Mouse (Mus musculus): ENCODE results near the gene Cpne1. TPM values are rescaled to one million over a fixed set of nuclear protein-coding genes. Genes with fewer than 3 reads are reported as not detected.

The Cpne1 gene
- total and polyA plus RNA-seq, 3 experiments: 33.0 to 39.8 (median 34.0) TPM

- Histone ChIP-seq H3K4me3 (replicated peaks in 1 of 3; ENCODE audit: low read depth in 2 of 3, low read length in 2 of 3, poor library complexity in 1 of 3) (no peak overlapping the region), H3K4me1 (ENCODE audit: control insufficient read depth in 1 of 2, insufficient read depth in 2 of 2) (peaks cover 0 to 6% of the 10 kb centered on the region in 2 experiments; a peak in 2 of 4 replicates), H3K4me2 (ENCODE audit: insufficient read depth, low read depth, poor library complexity, severe bottlenecking) (no peak overlapping the region), H3K9ac (ENCODE audit: insufficient read depth, low read depth) (no peak overlapping the region), H3K9me3 (replicated peaks; ENCODE audit: low read length) (no peaks in the 10 kb centered on the region), H3K27me3 (replicated peaks) (no peaks in the 10 kb centered on the region), H3K79me2 (replicated peaks; ENCODE audit: control insufficient read depth, extremely low read depth, insufficient read depth, poor library complexity, severe bottlenecking) (no peaks in the 10 kb centered on the region), H3K36me3 (replicated peaks in 1 of 2; ENCODE audit: control insufficient read depth in 1 of 2, insufficient read depth in 1 of 2, low read length in 1 of 2) (peaks cover 15 to 49% of the 10 kb centered on the region in 2 experiments), H3K27ac (ENCODE audit: insufficient read depth, low read depth) (no peak overlapping the region)
- no peak for DNase-seq (ENCODE audit: extremely low read depth)
- dilution Hi-C loops (cut with MboI; ENCODE audit: extremely low pct_ligation_motif_present, extremely low pct_unique_long_range_greater_than_20kb, low sequenced_read_pairs): no loop called here
- TF ChIP-seq MXI1 (IDR thresholded peaks at IDR 0.05; ENCODE audit: low read depth, low read length) (no peak), USF2 (conservative IDR thresholded peaks at IDR 0.05; ENCODE audit: low read depth, low read length) (no peak), CHD1 (IDR thresholded peaks at IDR 0.05; ENCODE audit: low read depth, low read length) (no peak), ELF1 (IDR thresholded peaks at IDR 0.05; ENCODE audit: low read depth, low read length) (no peak), ZNF384 (IDR thresholded peaks at IDR 0.05; ENCODE audit: low read depth, low read length) (no peak), CHD2 (IDR thresholded peaks at IDR 0.05; ENCODE audit: low read length) (no peak), JUN (IDR thresholded peaks at IDR 0.05; ENCODE audit: insufficient read depth, low read depth, low read length) (no peak), ETS1 (conservative IDR thresholded peaks at IDR 0.05; ENCODE audit: low read depth, low read length) (no peak), USF1 (IDR thresholded peaks at IDR 0.05; ENCODE audit: low read depth, low read length) (no peak), SMC3 (IDR thresholded peaks at IDR 0.05; ENCODE audit: low read depth, low read length) (no peak), RAD21 (IDR thresholded peaks at IDR 0.05; ENCODE audit: low read depth, low read length) (no peak), PAX5 (IDR thresholded peaks at IDR 0.05; ENCODE audit: low read length) (no peak), ZC3H11A (IDR thresholded peaks at IDR 0.05; ENCODE audit: low read depth, low read length) (no peak), MAZ (IDR thresholded peaks at IDR 0.05; ENCODE audit: low read depth, low read length) (no peak), BHLHE40 (IDR thresholded peaks at IDR 0.05; ENCODE audit: low read depth, low read length) (no peak), IRF4 (IDR thresholded peaks at IDR 0.05; ENCODE audit: low read depth, low read length) (no peak), EP300 (IDR thresholded peaks at IDR 0.05; ENCODE audit: low read length) (no peak), NELFE (IDR thresholded peaks at IDR 0.05; ENCODE audit: low read depth, low read length) (no peak), POLR2AphosphoS2 (IDR thresholded peaks at IDR 0.05; ENCODE audit: low read depth, low read length) (no peak)
- in situ Hi-C loops (cut with MboI; ENCODE audit: low pct_ligation_motif_present, low pct_unique_long_range_greater_than_20kb, low sequenced_read_pairs): no loop called here
Observed at GRCm38 (mm10) chr2:156067916-156068315, 43.8 kb downstream of the Cpne1 start.

DNA sequence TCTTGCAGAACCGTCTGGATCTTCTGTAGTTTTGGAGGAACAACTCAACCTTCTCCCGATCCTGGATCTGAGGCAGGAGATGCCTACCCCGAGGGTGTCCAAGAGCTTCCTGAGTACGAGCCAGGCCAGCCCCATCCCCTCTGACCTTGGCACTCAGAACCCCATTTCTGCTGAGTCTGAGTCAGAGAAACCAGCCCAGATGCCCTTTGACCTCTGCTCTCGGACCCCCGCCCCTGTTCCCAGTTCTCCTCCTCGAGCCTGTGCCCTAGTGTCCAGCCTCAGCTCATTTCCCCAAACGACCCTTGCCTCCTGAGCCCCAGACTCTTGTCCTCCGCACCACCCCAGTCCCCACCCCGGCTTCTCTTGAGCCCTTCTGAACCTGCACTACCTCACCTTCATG lies 45.6 kb downstream of the Cpne1 start:
- DNase-seq (ENCODE audit: extremely low read depth): no peak
- Histone ChIP-seq H3K79me2 (replicated peaks; ENCODE audit: control insufficient read depth, extremely low read depth, insufficient read depth, poor library complexity, severe bottlenecking) (no peaks in the 10 kb centered on the region), H3K9ac (ENCODE audit: insufficient read depth, low read depth) (no peak overlapping the region), H3K9me3 (replicated peaks; ENCODE audit: low read length) (no peaks in the 10 kb centered on the region), H3K4me3 (replicated peaks in 1 of 3; ENCODE audit: low read depth in 2 of 3, low read length in 2 of 3, poor library complexity in 1 of 3) (peak overlapping the region in 1 of 3 experiments; percentile 68), H3K36me3 (replicated peaks in 1 of 2; ENCODE audit: control insufficient read depth in 1 of 2, insufficient read depth in 1 of 2, low read length in 1 of 2) (peaks cover 10 to 33% of the 10 kb centered on the region in 2 experiments), H3K4me1 (ENCODE audit: control insufficient read depth in 1 of 2, insufficient read depth in 2 of 2) (peaks cover 0 to 6% of the 10 kb centered on the region in 2 experiments; a peak in 2 of 4 replicates), H3K27me3 (replicated peaks) (no peaks in the 10 kb centered on the region), H3K27ac (ENCODE audit: insufficient read depth, low read depth) (no peak overlapping the region), H3K4me2 (ENCODE audit: insufficient read depth, low read depth, poor library complexity, severe bottlenecking) (no peak overlapping the region)
- dilution Hi-C loops (cut with MboI; ENCODE audit: extremely low pct_ligation_motif_present, extremely low pct_unique_long_range_greater_than_20kb, low sequenced_read_pairs) (no loop called here), in situ Hi-C loops (cut with MboI; ENCODE audit: low pct_ligation_motif_present, low pct_unique_long_range_greater_than_20kb, low sequenced_read_pairs) (no loop called here)
- no peak for TF ChIP-seq E2F4 (IDR thresholded peaks at IDR 0.05; ENCODE audit: insufficient replicate concordance, low read depth, low read length)
- 0 out of 2 replicates have a peak, but pooled peaks have one; percentile 3 for TF ChIP-seq NELFE (IDR thresholded peaks at IDR 0.05; ENCODE audit: low read depth, low read length)

All from CH12.LX (cell line).